Mouse (Mus musculus): ENCODE measurements around the gene Jdp2.
"Not testable (repeated sequence)": the region's sequence is repeated elsewhere in the genome, so short reads cannot be mapped to it uniquely, and the experiment has no call there.

The Jdp2 gene

GRCm38 (mm10) chr12:85638541-85639325, 39.9 kb downstream of the Jdp2 start:
- no peak for DNase-seq (ENCODE audit: low read depth)

GRCm38 (mm10) chr12:85639326-85640008, 40.6 kb downstream of the Jdp2 start:
- DNase-seq (ENCODE audit: low read depth): peak; percentile 70

- DNase-seq (ENCODE audit: low read depth): no peak
Measured at GRCm38 (mm10) chr12:85640852-85641563, 42.2 kb downstream of the Jdp2 start.

GRCm38 (mm10) chr12:85641564-85641931, 42.7 kb downstream of the Jdp2 start:
- DNase-seq (ENCODE audit: low read depth): no peak

- DNase-seq (ENCODE audit: low read depth): no peak
Measured at GRCm38 (mm10) chr12:85643735-85644134, 44.9 kb downstream of the Jdp2 start.

GRCm38 (mm10) chr12:85645664-85646063, 46.8 kb downstream of the Jdp2 start:
- DNase-seq (ENCODE audit: low read depth): no peak

GRCm38 (mm10) chr12:85647346-85647745, 48.5 kb downstream of the Jdp2 start:
- no peak for DNase-seq (ENCODE audit: low read depth)

GRCm38 (mm10) chr12:85647955-85648354, 49.1 kb downstream of the Jdp2 start:
- no peak for DNase-seq (ENCODE audit: low read depth)

GRCm38 (mm10) chr12:85659319-85659718, 60.5 kb downstream of the Jdp2 start:
- no peak for DNase-seq (ENCODE audit: low read depth)

GRCm38 (mm10) chr12:85660855-85661254, 62.0 kb downstream of the Jdp2 start:
- no peak for DNase-seq (ENCODE audit: low read depth)

GRCm38 (mm10) chr12:85662232-85662631, 63.4 kb downstream of the Jdp2 start:
- not testable (repeated sequence) for DNase-seq (ENCODE audit: low read depth)

GRCm38 (mm10) chr12:85662896-85663295, 64.1 kb downstream of the Jdp2 start:
- DNase-seq (ENCODE audit: low read depth): peak; percentile 33

- DNase-seq (ENCODE audit: low read depth): no peak
Measured at GRCm38 (mm10) chr12:85666112-85666511, 67.3 kb downstream of the Jdp2 start.

GRCm38 (mm10) chr12:85667071-85667470, 68.2 kb downstream of the Jdp2 start:
- no peak for DNase-seq (ENCODE audit: low read depth)

- no peak for DNase-seq (ENCODE audit: low read depth)
Measured at GRCm38 (mm10) chr12:85668696-85669095, 69.9 kb downstream of the Jdp2 start.

GRCm38 (mm10) chr12:85670080-85670479, 71.3 kb downstream of the Jdp2 start:
- no peak for DNase-seq (ENCODE audit: low read depth)

- no peak for DNase-seq (ENCODE audit: low read depth)
Measured at GRCm38 (mm10) chr12:85673914-85674313, 75.1 kb downstream of the Jdp2 start.

GRCm38 (mm10) chr12:85679117-85679516, 80.3 kb downstream of the Jdp2 start:
- no peak for DNase-seq (ENCODE audit: low read depth)

- DNase-seq (ENCODE audit: low read depth): no peak
Measured at GRCm38 (mm10) chr12:85679808-85680207, 81.0 kb downstream of the Jdp2 start.

GRCm38 (mm10) chr12:85682328-85682727, 83.5 kb downstream of the Jdp2 start:
- no peak for DNase-seq (ENCODE audit: low read depth)

GRCm38 (mm10) chr12:85684411-85685275, 85.8 kb downstream of the Jdp2 start:
- DNase-seq (ENCODE audit: low read depth): no peak
